Mouse (Mus musculus) kidney, embryonic 16.5 days (tissue): ENCODE data around the gene Zfpl1. TPM values are rescaled to one million over a fixed set of nuclear protein-coding genes. Genes with fewer than 3 reads are reported as not detected.

Experiments
- microRNA-seq: library from miRNA; unstranded; fragments of <30 nt; microRNA quantifications from one replicate; pipeline ENCODE4, GENCODE M21; 2016
- polyA plus RNA-seq: library from polyadenylated mRNA; unstranded; fragments of >200 nt; fragmentation: Nextera tagmentation; extraction: Ambion mirVana; gene quantifications from 2 replicates; pipeline ENCODE4 v1.2.1, GENCODE M21; 2015

Gene Zfpl1
- polyA plus RNA-seq, 1 experiment from 2014 or later: 78.9 TPM

Small RNA genes within 50 kb of the gene (microRNA-seq; reads per million reads assigned to microRNA genes)
- gene Mir6988: 1.3 reads per million

Other genes starting within 250 kb of the Zfpl1 start
- 50.6 and 52.9 TPM in 2 replicates for gene Frmd8, start 209.7 kb downstream of the Zfpl1 start, polyA plus RNA-seq
- 14.8 and 15.7 TPM in 2 replicates for gene Slc25a45, start 207.1 kb downstream of the Zfpl1 start, polyA plus RNA-seq
- gene Tigd3, start 190.8 kb downstream of the Zfpl1 start, polyA plus RNA-seq: 3.7 and 4.4 TPM in 2 replicates
- gene Dpf2, start 171.9 kb downstream of the Zfpl1 start, polyA plus RNA-seq: 185 and 188 TPM in 2 replicates
- gene Cdc42ep2, start 160.1 kb downstream of the Zfpl1 start, polyA plus RNA-seq: 16.5 and 17.3 TPM in 2 replicates
- gene Pola2, start 120.8 kb downstream of the Zfpl1 start, polyA plus RNA-seq: 77.7 and 82.1 TPM in 2 replicates
- gene Slc22a20, start 98.8 kb downstream of the Zfpl1 start, polyA plus RNA-seq: not detected in 2 replicates
- 11.1 and 11.9 TPM in 2 replicates for gene Capn1, start 69.1 kb downstream of the Zfpl1 start, polyA plus RNA-seq
- gene Syvn1, start 38.4 kb downstream of the Zfpl1 start, polyA plus RNA-seq: 33.1 and 39.0 TPM in 2 replicates
- 83.2 and 87.2 TPM in 2 replicates for gene Mrpl49, start 27.2 kb downstream of the Zfpl1 start, polyA plus RNA-seq
- gene Fau, start 27.1 kb downstream of the Zfpl1 start, polyA plus RNA-seq: 644 and 690 TPM in 2 replicates
- gene Znhit2, start 23.8 kb downstream of the Zfpl1 start, polyA plus RNA-seq: 35.4 and 37.7 TPM in 2 replicates
- gene Tm7sf2, start 16.6 kb downstream of the Zfpl1 start, polyA plus RNA-seq: 22.8 and 28.6 TPM in 2 replicates
- gene Vps51, start 7.7 kb downstream of the Zfpl1 start, polyA plus RNA-seq: 85.7 and 90.6 TPM in 2 replicates
- gene Tmem262, start 4.9 kb downstream of the Zfpl1 start, polyA plus RNA-seq: not detected in 2 replicates
- 1.0 and 2.5 TPM in 2 replicates for gene Gm28374, start 2.7 kb downstream of the Zfpl1 start, polyA plus RNA-seq
- 43.6 and 45.2 TPM in 2 replicates for gene Cdca5, start within 50 bp of the Zfpl1 start, polyA plus RNA-seq
- 0.28 and 0.35 TPM in 2 replicates for gene AC131692.1, start 9.5 kb upstream of the Zfpl1 start, polyA plus RNA-seq
- gene Naaladl1, start 20.8 kb upstream of the Zfpl1 start, polyA plus RNA-seq: 0.40 and 0.47 TPM in 2 replicates
- gene Sac3d1, start 33.7 kb upstream of the Zfpl1 start, polyA plus RNA-seq: 42.3 and 43.7 TPM in 2 replicates
- 33.3 and 36.2 TPM in 2 replicates for gene Snx15, start 43.3 kb upstream of the Zfpl1 start, polyA plus RNA-seq
- gene Batf2, start 56.0 kb upstream of the Zfpl1 start, polyA plus RNA-seq: 0.47 and 0.84 TPM in 2 replicates
- 111 and 113 TPM in 2 replicates for gene Arl2, start 56.6 kb upstream of the Zfpl1 start, polyA plus RNA-seq
- gene Majin, start 99.4 kb upstream of the Zfpl1 start, polyA plus RNA-seq: not detected in 2 replicates
- 0.73 and 1.4 TPM in 2 replicates for gene Gpha2, start 141.4 kb upstream of the Zfpl1 start, polyA plus RNA-seq
- gene Ppp2r5b, start 150.9 kb upstream of the Zfpl1 start, polyA plus RNA-seq: 27.5 and 31.0 TPM in 2 replicates
- gene Atg2a, start 156.7 kb upstream of the Zfpl1 start, polyA plus RNA-seq: 12.1 and 13.1 TPM in 2 replicates
- 84.2 and 89.5 TPM in 2 replicates for gene Ehd1, start 191.8 kb upstream of the Zfpl1 start, polyA plus RNA-seq
- gene Cdc42bpg, start 221.5 kb upstream of the Zfpl1 start, polyA plus RNA-seq: 0.80 and 1.5 TPM in 2 replicates